Mouse (Mus musculus): ENCODE data around the gene Btc. TPM values are rescaled to one million over a fixed set of nuclear protein-coding genes. Genes with fewer than 3 reads are reported as not detected.

Btc gene
- total RNA-seq, 2 experiments from 2014 or later, result 4.0 to 5.9 TPM

DNA sequence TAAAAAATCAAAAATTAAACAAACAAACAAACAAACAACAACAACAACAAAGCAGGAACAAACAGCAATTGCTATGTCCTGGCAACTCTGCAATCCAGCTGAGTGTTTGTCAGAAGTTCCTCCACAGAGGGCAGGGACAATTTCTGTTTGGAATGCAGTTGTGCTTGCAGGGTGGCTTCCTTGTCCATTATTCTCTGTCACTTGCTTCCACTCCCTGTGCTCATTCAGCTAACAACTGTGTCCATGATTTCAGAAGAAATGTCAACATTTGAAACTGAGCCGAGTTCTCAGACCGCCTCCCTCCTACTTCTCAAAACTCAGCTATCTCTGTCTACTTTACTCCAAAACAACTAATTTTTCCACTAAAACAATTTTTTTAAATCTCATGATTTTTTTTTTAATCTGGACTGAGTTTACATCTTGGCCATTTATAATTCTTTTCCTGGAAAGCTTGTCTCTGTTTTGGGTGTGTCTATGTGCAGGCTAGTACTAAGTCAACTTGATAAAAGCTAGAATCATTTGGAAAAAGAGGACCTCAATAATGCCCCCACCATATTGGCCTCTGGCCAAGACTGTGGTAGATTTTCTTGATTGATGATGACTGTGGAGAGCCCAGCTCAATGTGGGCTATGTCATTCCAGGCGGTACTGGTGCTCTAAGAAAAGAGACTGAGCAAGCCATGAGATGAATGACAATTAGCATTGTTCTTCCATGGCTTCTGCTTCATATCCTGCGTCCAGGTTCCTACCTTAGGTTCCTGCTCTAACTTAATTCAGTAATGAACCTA, 70.5 kb downstream of the Btc start:
- no peak for DNase-seq (ENCODE audit: low spot score in 2 of 2)

GRCm38 (mm10) chr5:91321840-91322239, 81.0 kb downstream of the Btc start:
- DNase-seq (ENCODE audit: low spot score in 2 of 2), result no peak

DNA sequence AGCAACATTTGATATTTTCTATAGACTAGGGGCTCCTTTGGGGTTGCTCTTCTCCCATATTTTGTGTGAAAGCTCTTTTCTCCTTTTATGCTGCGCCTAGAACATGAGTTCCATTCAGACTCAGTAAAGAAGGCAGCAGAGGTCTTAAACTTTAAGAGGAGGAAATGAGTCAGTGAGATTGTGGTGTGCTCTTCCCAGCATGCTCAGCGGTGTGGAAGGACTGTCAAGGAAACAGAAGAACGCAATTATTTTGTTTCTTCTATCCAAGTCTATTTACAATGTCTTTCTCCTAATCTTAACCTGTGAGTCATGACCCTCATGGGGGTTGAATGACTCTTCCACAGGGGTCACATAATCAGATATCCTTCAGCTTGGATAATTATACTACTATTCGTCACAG, 82.4 kb downstream of the Btc start:
- DNase-seq (ENCODE audit: low spot score in 2 of 2), result no peak

DNA sequence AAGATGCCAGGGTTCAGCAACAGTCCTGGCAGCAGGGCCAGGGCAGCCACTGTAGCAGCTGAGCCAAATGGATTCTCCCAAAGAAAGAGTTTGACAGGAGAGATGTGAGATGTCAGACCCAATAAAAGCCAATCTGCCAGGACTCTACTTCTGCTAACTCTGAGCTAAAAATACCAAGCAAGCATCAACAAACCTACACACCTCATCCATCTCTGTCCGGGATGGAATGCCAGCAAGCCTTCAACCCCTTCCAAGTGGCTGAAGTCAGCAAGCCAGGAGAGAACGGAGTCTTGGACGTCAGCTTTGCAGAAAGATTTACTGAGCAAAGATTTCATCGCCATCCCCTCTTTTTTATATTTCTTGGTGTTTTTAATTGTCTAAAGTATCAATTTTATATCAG, 88.8 kb downstream of the Btc start:
- no peak for DNase-seq (ENCODE audit: low spot score in 2 of 2)

GRCm38 (mm10) chr5:91311767-91312166, 91.0 kb downstream of the Btc start:
- DNase-seq (ENCODE audit: low spot score in 2 of 2), result no peak

GRCm38 (mm10) chr5:91308576-91308975, 94.2 kb downstream of the Btc start:
- no peak for DNase-seq (ENCODE audit: low spot score in 2 of 2)

DNA sequence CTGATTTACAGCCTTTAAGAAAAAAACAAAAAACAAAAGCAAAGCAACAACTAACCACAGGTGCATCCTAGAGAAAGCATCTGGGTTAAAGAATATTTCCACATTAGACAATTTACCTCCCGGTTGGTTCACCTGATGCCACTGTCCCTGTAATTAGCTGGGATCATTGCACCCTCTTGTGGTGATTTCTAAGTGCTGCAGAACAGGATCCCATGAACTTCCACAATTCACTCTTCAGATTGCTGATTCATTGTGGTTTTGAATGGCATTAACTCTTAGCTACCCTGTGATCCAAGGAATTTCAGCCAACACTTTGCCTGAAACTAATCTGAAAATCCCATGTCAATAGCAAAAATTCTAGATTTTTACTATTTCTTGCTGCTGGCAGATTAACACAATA, 94.9 kb downstream of the Btc start:
- DNase-seq (ENCODE audit: low spot score in 2 of 2), result no peak

Other genes with a start within 250 kb of the Btc start
- 10 to 100 TPM; 49.4 to 53.2 TPM for gene Parm1, start 114.6 kb upstream of the Btc start, total RNA-seq (2021)

Measured in adrenal gland, postnatal 4 days (tissue).